Mouse (Mus musculus): ENCODE data around the gene Ppp1r14c. TPM values are rescaled to one million over a fixed set of nuclear protein-coding genes. Genes with fewer than 3 reads are reported as not detected.

The Ppp1r14c gene
- polyA plus RNA-seq (2015; fragmentation: Nextera tagmentation; extraction: Ambion mirVana), result 25.8 and 27.7 TPM in 2 replicates

DNA sequence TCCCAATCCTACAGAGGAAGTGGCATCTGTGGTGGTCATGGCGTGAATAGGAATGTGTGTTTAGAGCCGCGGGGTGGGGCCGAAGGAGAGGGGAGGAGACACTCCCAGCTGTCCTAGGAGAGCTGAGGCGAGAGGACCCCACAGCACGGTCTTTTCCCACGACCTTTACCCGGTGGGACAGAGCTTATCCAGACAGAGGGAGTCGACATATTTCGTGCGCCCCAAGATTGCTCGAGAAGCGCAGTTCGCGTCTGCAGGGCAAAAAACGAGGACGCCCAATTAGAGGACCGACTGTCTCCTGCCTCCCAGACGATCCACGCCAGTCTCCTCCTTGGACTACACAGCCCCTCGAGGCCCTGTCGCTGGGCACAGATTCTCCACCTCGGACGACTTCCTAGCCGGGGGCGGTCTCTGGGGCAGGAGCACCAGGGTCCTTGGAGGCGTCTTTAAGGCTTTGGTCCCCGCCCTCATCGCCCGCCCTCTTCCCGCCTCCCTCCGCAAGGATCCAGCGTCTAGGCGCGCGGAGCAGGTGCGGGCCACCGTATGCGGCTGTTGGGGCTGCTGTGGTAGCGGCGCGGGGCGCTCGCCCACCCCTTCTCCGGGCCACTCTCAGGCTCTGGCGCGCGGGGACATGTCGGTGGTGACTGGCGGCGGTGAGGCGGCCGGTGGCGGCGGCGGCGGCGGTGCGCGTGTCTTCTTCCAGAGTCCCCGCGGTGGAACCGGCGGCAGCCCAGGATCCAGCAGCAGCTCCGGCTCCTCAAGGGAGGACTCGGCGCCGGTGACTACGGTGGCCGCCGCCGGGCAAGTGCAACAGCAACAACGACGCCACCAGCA lies at the start of gene Ppp1r14c:
Ppp1r14c (plus strand) TSS at position 22 of the 834 bp plus-strand sequence.
- Histone ChIP-seq H3K4me3 (replicated peaks) (peak within 1 kb of the TSS; percentile 63), H3K36me3 (no peaks in the 10 kb centered on the region), H3K9ac (0 out of 2 replicates have a peak within 1 kb of the TSS, but pooled peaks have one; percentile 21), H3K27ac (replicated peaks) (0 out of 2 replicates have a peak within 1 kb of the TSS, but pooled peaks have one; percentile 17), H3K27me3 (peaks cover 11% of the 10 kb centered on the region), H3K9me3 (replicated peaks) (no peaks in the 10 kb centered on the region), H3K4me2 (replicated peaks) (peak within 1 kb of the TSS; percentile 97), H3K4me1 (peaks cover 17% of the 10 kb centered on the region)
- ATAC-seq (ENCODE audit: insufficient number of reproducible peaks, low FRiP score, low TSS enrichment, low read depth), result peak; percentile 65
- under 1% methylated on average over 71 of the region's 74 CpGs for WGBS

DNA sequence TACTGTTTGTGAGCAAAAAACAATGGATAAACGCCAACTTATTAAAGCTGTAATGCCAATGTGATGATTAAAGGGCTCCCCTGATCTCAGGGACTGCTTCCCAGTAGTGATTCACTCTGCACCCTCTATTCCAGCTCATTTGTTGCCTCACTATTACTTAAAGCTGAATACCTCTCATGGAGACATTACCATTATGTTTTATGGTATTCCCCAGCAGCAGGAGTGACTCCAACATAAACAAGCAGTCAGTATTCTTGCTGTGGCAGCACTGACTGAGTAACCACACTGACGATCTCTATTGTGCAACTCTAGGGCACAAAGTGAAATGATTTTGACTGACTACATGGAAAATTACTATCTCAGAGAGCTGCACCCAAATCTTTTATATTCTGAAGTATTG lies 44.5 kb upstream of the Ppp1r14c start:
- Histone ChIP-seq H3K27ac (replicated peaks) (no peak overlapping the region), H3K4me2 (replicated peaks) (no peak overlapping the region), H3K4me1 (no peaks in the 10 kb centered on the region), H3K9ac (no peak overlapping the region), H3K36me3 (no peaks in the 10 kb centered on the region), H3K27me3 (no peaks in the 10 kb centered on the region), H3K4me3 (replicated peaks) (no peak overlapping the region), H3K9me3 (replicated peaks) (no peaks in the 10 kb centered on the region)
- no peak for ATAC-seq (ENCODE audit: insufficient number of reproducible peaks, low FRiP score, low TSS enrichment, low read depth)
- WGBS, result 88% methylated on average over 2 of the region's 2 CpGs

DNA sequence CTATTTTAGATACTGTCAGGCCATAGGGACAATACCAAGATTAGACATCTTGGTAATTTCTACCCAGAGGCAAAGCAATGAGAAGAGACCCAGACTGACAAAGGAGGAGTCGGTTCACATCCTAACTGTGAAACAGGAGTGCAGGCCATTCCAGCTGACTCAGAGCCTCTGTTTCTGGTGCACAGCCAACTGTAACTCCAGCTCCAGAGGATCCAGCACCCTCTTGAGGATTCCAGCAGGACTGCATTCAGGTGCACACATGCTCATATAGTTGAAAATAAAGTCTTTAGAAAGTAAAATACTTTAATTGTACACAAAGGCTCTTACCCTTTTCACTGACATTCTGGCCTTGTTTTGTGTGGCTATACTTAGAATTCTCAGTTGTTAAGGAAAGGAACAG lies 40.4 kb upstream of the Ppp1r14c start:
- no peaks in the 10 kb centered on the region for H3K27me3 ChIP-seq
- no peak overlapping the region for H3K27ac ChIP-seq (replicated peaks)
- no peaks in the 10 kb centered on the region for H3K4me1 ChIP-seq
- no peaks in the 10 kb centered on the region for H3K36me3 ChIP-seq
- H3K4me2 ChIP-seq (replicated peaks), result no peak overlapping the region
- no peak overlapping the region for H3K4me3 ChIP-seq (replicated peaks)
- H3K9ac ChIP-seq, result no peak overlapping the region
- WGBS, result 48% methylated on average over 1 of the region's 1 CpGs
- no peak for ATAC-seq (ENCODE audit: insufficient number of reproducible peaks, low FRiP score, low TSS enrichment, low read depth)
- H3K9me3 ChIP-seq (replicated peaks), result no peaks in the 10 kb centered on the region

DNA sequence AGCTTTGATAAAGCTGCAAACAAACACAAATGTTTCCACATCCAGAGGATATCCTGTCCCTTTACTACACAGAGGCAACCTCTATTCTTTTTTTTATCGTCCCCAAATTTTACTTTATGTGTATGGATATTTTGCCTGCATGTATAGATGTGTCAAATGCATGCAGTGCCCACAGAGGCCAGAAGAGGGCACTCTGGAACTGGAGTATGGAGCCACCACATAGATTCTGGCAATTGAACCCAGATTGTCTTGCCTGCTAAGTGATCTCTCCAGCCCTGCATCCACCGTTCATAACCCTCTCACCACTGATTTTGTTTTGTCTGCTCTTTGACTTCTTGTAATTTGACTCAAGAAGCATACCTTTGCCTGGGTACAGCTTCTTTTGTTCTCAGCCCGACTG lies 33.0 kb upstream of the Ppp1r14c start:
- H3K4me1 ChIP-seq, result peaks cover 6% of the 10 kb centered on the region
- H3K27ac ChIP-seq (replicated peaks), result no peak overlapping the region
- H3K9me3 ChIP-seq (replicated peaks), result 0 out of 2 replicates have a peak, but pooled peaks cover 6% of the 10 kb centered on the region
- no peak overlapping the region for H3K4me2 ChIP-seq (replicated peaks)
- 12% methylated on average over 3 of the region's 3 CpGs for WGBS
- peaks cover 4% of the 10 kb centered on the region; the same call in 1 of the 2 replicates for H3K27me3 ChIP-seq
- ATAC-seq (ENCODE audit: insufficient number of reproducible peaks, low FRiP score, low TSS enrichment, low read depth), result no peak
- H3K36me3 ChIP-seq, result no peaks in the 10 kb centered on the region
- H3K4me3 ChIP-seq (replicated peaks), result no peak overlapping the region
- no peak overlapping the region for H3K9ac ChIP-seq

DNA sequence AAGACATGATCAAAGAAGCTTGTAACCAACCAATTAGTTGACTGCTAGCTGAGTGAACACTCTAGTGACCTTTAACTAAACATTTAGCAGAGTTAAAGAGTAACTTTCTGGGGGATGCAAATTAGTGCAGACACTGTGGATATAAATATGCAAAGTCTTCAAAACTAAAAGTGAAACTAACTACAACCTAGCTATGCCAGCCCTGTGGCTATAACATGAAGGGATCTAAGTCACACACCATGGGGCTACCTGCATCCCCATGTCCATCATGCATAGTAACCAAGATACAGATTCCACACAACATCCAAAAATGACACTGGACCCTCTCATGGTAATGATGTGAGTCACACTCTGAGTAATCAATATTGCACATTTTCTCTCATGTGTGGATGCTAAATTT lies 31.3 kb upstream of the Ppp1r14c start:
- Histone ChIP-seq H3K27me3 (peaks cover 4% of the 10 kb centered on the region; the same call in 1 of the 2 replicates), H3K4me3 (replicated peaks) (no peak overlapping the region), H3K36me3 (no peaks in the 10 kb centered on the region), H3K27ac (replicated peaks) (no peak overlapping the region), H3K9ac (no peak overlapping the region), H3K4me1 (peaks cover 13% of the 10 kb centered on the region), H3K4me2 (replicated peaks) (no peak overlapping the region), H3K9me3 (replicated peaks) (0 out of 2 replicates have a peak, but pooled peaks cover 6% of the 10 kb centered on the region)
- no peak for ATAC-seq (ENCODE audit: insufficient number of reproducible peaks, low FRiP score, low TSS enrichment, low read depth)

DNA sequence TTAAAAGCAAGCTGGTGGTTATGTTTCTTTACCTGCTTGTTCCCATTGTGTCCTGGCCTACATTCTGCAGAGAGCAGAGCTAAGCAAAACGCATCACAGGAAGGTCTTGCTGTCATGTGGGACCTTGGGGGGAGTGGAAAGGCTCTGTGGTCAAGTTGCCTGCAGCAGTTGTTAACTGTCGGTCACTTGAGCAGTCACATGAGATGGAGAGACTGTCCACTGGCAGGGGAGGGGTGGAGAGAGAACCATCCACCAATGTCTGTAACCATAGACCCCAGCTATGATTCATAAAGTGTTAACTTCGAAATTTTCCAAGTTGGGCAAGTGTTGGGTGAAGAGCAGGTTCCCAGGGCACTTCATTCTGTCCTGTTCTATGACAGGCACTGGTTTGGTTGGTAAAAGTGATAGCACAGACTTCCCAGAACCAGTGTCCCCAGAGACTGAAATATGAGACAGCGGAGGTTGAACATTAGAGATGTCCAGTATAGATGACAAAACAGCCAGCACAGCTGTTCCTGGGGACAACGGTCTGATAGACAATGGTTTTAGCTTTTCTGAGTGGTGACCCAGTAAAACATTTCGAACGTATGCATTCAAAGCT lies 29.0 kb upstream of the Ppp1r14c start:
- Histone ChIP-seq H3K4me3 (replicated peaks) (no peak overlapping the region), H3K4me2 (replicated peaks) (no peak overlapping the region), H3K27ac (replicated peaks) (no peak overlapping the region), H3K27me3 (peaks cover 4% of the 10 kb centered on the region; the same call in 1 of the 2 replicates), H3K9me3 (replicated peaks) (no peaks in the 10 kb centered on the region), H3K4me1 (peaks cover 13% of the 10 kb centered on the region), H3K9ac (no peak overlapping the region), H3K36me3 (no peaks in the 10 kb centered on the region)
- 52% methylated on average over 7 of the region's 7 CpGs for WGBS
- ATAC-seq (ENCODE audit: insufficient number of reproducible peaks, low FRiP score, low TSS enrichment, low read depth), result no peak

DNA sequence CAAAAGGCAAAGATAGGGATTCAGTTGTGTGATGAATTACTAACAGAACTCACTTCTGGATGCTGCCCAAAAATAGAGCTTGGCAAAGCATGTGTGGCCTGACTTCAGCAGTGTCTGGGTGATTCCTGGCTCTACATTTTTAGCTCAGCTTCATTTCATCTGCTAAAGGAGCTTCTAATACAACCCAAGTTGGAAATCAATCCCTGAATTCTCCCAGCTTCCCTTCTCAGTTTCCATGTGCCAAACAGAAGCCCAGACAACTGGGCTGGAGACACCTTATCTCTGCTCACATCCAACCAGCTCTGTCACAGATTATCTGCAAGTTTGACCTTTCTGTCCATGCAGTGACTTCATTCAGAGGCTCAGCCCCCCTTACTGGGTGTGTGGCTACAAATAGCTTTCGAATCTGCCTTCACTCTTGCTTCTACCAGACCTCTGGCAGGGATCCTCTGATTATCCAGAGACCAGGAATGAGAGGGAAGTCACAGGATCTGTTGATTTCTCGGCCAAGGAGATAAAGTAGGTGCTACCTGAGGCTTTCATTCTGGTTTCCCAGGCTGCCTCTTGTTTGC lies 28.4 kb upstream of the Ppp1r14c start:
- WGBS, result 53% methylated on average over 2 of the region's 2 CpGs

GRCm38 (mm10) chr10:3345706-3346105 lies 20.2 kb upstream of the Ppp1r14c start:
- Histone ChIP-seq H3K9me3 (replicated peaks) (no peaks in the 10 kb centered on the region), H3K4me1 (no peaks in the 10 kb centered on the region)
- 27% methylated on average over 5 of the region's 5 CpGs for WGBS

More for the DNA sequence above, 28.4 kb upstream of the Ppp1r14c start:
- Histone ChIP-seq H3K36me3 (no peaks in the 10 kb centered on the region), H3K27me3 (peaks cover 4% of the 10 kb centered on the region; the same call in 1 of the 2 replicates), H3K9me3 (replicated peaks) (no peaks in the 10 kb centered on the region), H3K27ac (replicated peaks) (no peak overlapping the region), H3K9ac (no peak overlapping the region), H3K4me3 (replicated peaks) (no peak overlapping the region), H3K4me1 (peaks cover 13% of the 10 kb centered on the region), H3K4me2 (replicated peaks) (no peak overlapping the region)
- no peak for ATAC-seq (ENCODE audit: insufficient number of reproducible peaks, low FRiP score, low TSS enrichment, low read depth)

GRCm38 (mm10) chr10:3359531-3359930 lies 6.3 kb upstream of the Ppp1r14c start:
- Histone ChIP-seq H3K36me3 (no peaks in the 10 kb centered on the region), H3K9ac (no peak overlapping the region), H3K4me3 (replicated peaks) (no peak overlapping the region), H3K9me3 (replicated peaks) (no peaks in the 10 kb centered on the region), H3K27me3 (peaks cover 3% of the 10 kb centered on the region; the same call in 1 of the 2 replicates), H3K4me1 (no peaks in the 10 kb centered on the region), H3K4me2 (replicated peaks) (no peak overlapping the region), H3K27ac (replicated peaks) (no peak overlapping the region)
- WGBS, result 44% methylated on average over 1 of the region's 1 CpGs
- ATAC-seq (ENCODE audit: insufficient number of reproducible peaks, low FRiP score, low TSS enrichment, low read depth), result no peak

More at GRCm38 (mm10) chr10:3345706-3346105, 20.2 kb upstream of the Ppp1r14c start:
- Histone ChIP-seq H3K36me3 (no peaks in the 10 kb centered on the region), H3K4me3 (replicated peaks) (no peak overlapping the region), H3K4me2 (replicated peaks) (no peak overlapping the region), H3K27me3 (peaks cover 7% of the 10 kb centered on the region; the same call in 1 of the 2 replicates), H3K9ac (no peak overlapping the region), H3K27ac (replicated peaks) (no peak overlapping the region)
- no peak for ATAC-seq (ENCODE audit: insufficient number of reproducible peaks, low FRiP score, low TSS enrichment, low read depth)

DNA sequence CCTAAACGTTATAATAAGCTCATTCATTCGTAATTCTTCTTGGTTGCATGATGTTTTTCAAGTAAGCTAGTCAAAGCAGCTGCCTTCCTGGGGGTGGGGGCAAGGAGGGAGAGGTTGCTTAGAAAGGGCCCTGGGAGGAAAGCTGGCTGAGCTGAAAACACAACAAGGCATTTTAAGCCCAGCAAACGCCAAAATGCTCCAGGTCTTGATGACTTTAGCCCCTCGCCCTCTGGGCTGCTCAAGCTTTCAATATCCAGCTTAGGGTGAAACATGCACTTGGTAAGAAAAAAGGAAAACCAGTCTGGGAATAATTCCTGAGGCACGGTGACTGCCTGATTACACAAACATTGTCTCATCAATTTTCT lies 204 bp upstream of the Ppp1r14c start:
- 20% methylated on average over 5 of the region's 5 CpGs for WGBS
- peak overlapping the region; percentile 63 for H3K4me3 ChIP-seq (replicated peaks)
- no peaks in the 10 kb centered on the region for H3K36me3 ChIP-seq
- no peak for ATAC-seq (ENCODE audit: insufficient number of reproducible peaks, low FRiP score, low TSS enrichment, low read depth)
- no peak overlapping the region for H3K9ac ChIP-seq
- H3K4me2 ChIP-seq (replicated peaks), result peak overlapping the region; percentile 97
- no peak overlapping the region for H3K27ac ChIP-seq (replicated peaks)
- peaks cover 11% of the 10 kb centered on the region for H3K27me3 ChIP-seq
- no peaks in the 10 kb centered on the region for H3K9me3 ChIP-seq (replicated peaks)
- H3K4me1 ChIP-seq, result peaks cover 17% of the 10 kb centered on the region

- Histone ChIP-seq H3K9me3 (replicated peaks) (no peaks in the 10 kb centered on the region), H3K36me3 (no peaks in the 10 kb centered on the region), H3K4me1 (peaks cover 17% of the 10 kb centered on the region), H3K4me2 (replicated peaks) (peak overlapping the region; percentile 97), H3K9ac (0 out of 2 replicates have a peak overlapping the region, but pooled peaks have one; percentile 21), H3K4me3 (replicated peaks) (peak overlapping the region; percentile 63), H3K27ac (replicated peaks) (no peak overlapping the region), H3K27me3 (peaks cover 9% of the 10 kb centered on the region)
- WGBS, result 1% methylated on average over 26 of the region's 26 CpGs
- peak; percentile 63; the same call in 1 of the 2 replicates for ATAC-seq (ENCODE audit: insufficient number of reproducible peaks, low FRiP score, low TSS enrichment, low read depth)
Measured at GRCm38 (mm10) chr10:3366870-3367431, 1.1 kb downstream of the Ppp1r14c start.

Measured in embryonic facial prominence, embryonic 15.5 days (tissue).